21 mouse cellular contexts compared by ENCODE assay signal in genomic region chr16:17745067-17745466, GRCm38 (mm10). TPM values are rescaled to one million over a fixed set of nuclear protein-coding genes. Genes with fewer than 3 reads are reported as not detected.
DNase-seq lines count a peak whose midpoint lies in the region; ATAC-seq and TF ChIP-seq lines count a peak whose summit lies in the region.
"Had no signal": no experiment of that assay in that cellular context is flagged by ENCODE, and none has a peak within 500 bp of the region (broad histone marks: within the 10 kb centered on the region; RNA-seq: fewer than 3 reads in every experiment).

No protein-coding gene starts in this region.

- no peak for TF ChIP-seq RAD21 in MEL (IDR thresholded peaks at IDR 0.05; ENCODE audit: low read depth, low read length)

- H3K27me3 ChIP-seq in intestine, postnatal 0 days (replicated peaks; ENCODE audit: control insufficient read depth, insufficient read depth, low read length): no peaks in the 10 kb centered on the region
- no peaks in the 10 kb centered on the region for H3K27me3 ChIP-seq in intestine, embryonic 15.5 days (replicated peaks)
- no peaks in the 10 kb centered on the region for H3K27me3 ChIP-seq in MEL (ENCODE audit: control insufficient read depth in 1 of 2, insufficient read depth in 2 of 2, low read length in 2 of 2)
- H3K27me3 ChIP-seq in thymus, adult 2 months (ENCODE audit: control insufficient read depth, insufficient read depth, low read length): no peaks in the 10 kb centered on the region
- H3K27me3 ChIP-seq: embryonic facial prominence, embryonic 13.5 days; embryonic facial prominence, embryonic 15.5 days; Patski had no signal

- H3K36me3 ChIP-seq in intestine, postnatal 0 days (ENCODE audit: control insufficient read depth, insufficient read depth): no peaks in the 10 kb centered on the region
- H3K36me3 ChIP-seq in intestine, embryonic 15.5 days: no peaks in the 10 kb centered on the region
- H3K36me3 ChIP-seq in MEL (ENCODE audit: control insufficient read depth in 1 of 2, insufficient read depth in 2 of 2, low read length in 2 of 2): peaks cover 0 to 17% of the 10 kb centered on the region in 2 experiments; a peak in 2 of 4 replicates
- no peaks in the 10 kb centered on the region for H3K36me3 ChIP-seq in thymus, adult 2 months (ENCODE audit: control insufficient read depth, insufficient read depth, low read length)
- H3K36me3 ChIP-seq: embryonic facial prominence, embryonic 13.5 days; embryonic facial prominence, embryonic 15.5 days; forebrain, embryonic 10.5 days; forebrain, embryonic 12.5 days; G1E had no signal

- no peaks in the 10 kb centered on the region for H3K9me3 ChIP-seq in intestine, postnatal 0 days (ENCODE audit: control insufficient read depth)
- H3K9me3 ChIP-seq in intestine, embryonic 15.5 days: no peaks in the 10 kb centered on the region
- H3K9me3 ChIP-seq in MEL (replicated peaks; ENCODE audit: insufficient read depth, low read length): no peaks in the 10 kb centered on the region
- H3K9me3 ChIP-seq: embryonic facial prominence, embryonic 15.5 days; forebrain, embryonic 12.5 days had no signal

- 62% methylated on average over 2 of the region's 2 CpGs for WGBS in intestine, postnatal 0 days
- 79% methylated on average over 2 of the region's 2 CpGs for WGBS in intestine, embryonic 15.5 days
- WGBS in thymus, adult 2 months: 94% methylated on average over 2 of the region's 2 CpGs

- H3K9ac ChIP-seq in intestine, postnatal 0 days (ENCODE audit: low read depth, low read length): no peak overlapping the region
- H3K9ac ChIP-seq in intestine, embryonic 15.5 days: no peak overlapping the region
- no peak overlapping the region for H3K9ac ChIP-seq in MEL (ENCODE audit: control insufficient read depth, low read depth, low read length, poor library complexity, severe bottlenecking)
- H3K9ac ChIP-seq: embryonic facial prominence, embryonic 13.5 days; embryonic facial prominence, embryonic 15.5 days; forebrain, embryonic 12.5 days had no signal

- H3K79me2 ChIP-seq in MEL (ENCODE audit: control insufficient read depth, insufficient read depth, low read length, poor library complexity): no peaks in the 10 kb centered on the region

- DNase-seq in 416B (ENCODE audit: low read depth): peak; percentile 56
- DNase-seq in MEL (ENCODE audit: low read depth, low spot score): peak; percentile 41
- DNase-seq in liver: no peak
- no peak for DNase-seq in thymus, adult 2 months
- DNase-seq: adrenal gland, adult 2 months; cerebellum, adult 8-10 months; cerebellum, adult 9-11 months had no signal

- no peak overlapping the region for H3K27ac ChIP-seq in intestine, postnatal 0 days (ENCODE audit: low read depth, low read length)
- no peak overlapping the region for H3K27ac ChIP-seq in intestine, embryonic 15.5 days
- H3K27ac ChIP-seq in MEL (ENCODE audit: control insufficient read depth, low read depth, low read length): no peak overlapping the region
- H3K27ac ChIP-seq in thymus, adult 2 months (ENCODE audit: control insufficient read depth, insufficient read depth, low read length): no peak overlapping the region
- H3K27ac ChIP-seq: embryonic facial prominence, embryonic 13.5 days; embryonic facial prominence, embryonic 15.5 days; forebrain, embryonic 10.5 days; forebrain, embryonic 12.5 days had no signal

- H3K4me1 ChIP-seq in intestine, postnatal 0 days (replicated peaks; ENCODE audit: control insufficient read depth, insufficient read depth, low read length): no peaks in the 10 kb centered on the region
- peaks cover 4% of the 10 kb centered on the region; the same call in 1 of the 2 replicates for H3K4me1 ChIP-seq in intestine, embryonic 15.5 days (replicated peaks)
- peaks cover 0 to 16% of the 10 kb centered on the region in 2 experiments; a peak in 3 of 4 replicates for H3K4me1 ChIP-seq in MEL (ENCODE audit: control insufficient read depth in 1 of 2, insufficient read depth in 2 of 2, low read length in 2 of 2)
- no peaks in the 10 kb centered on the region for H3K4me1 ChIP-seq in thymus, adult 2 months (replicated peaks; ENCODE audit: control insufficient read depth, insufficient read depth, low read length)
- H3K4me1 ChIP-seq: embryonic facial prominence, embryonic 13.5 days; forebrain, embryonic 10.5 days; forebrain, embryonic 12.5 days had no signal

- TF ChIP-seq POLR2A in MEL (IDR thresholded peaks at IDR 0.05; ENCODE audit: control insufficient read depth in 1 of 2, insufficient read depth in 1 of 2, low read depth in 1 of 2, low read length in 2 of 2, poor library complexity in 1 of 2): no peak
- TF ChIP-seq POLR2A in thymus, adult 2 months (IDR thresholded peaks at IDR 0.05; ENCODE audit: control insufficient read depth, extremely low read depth, insufficient read depth, low read length, poor library complexity): no peak

- H3K4me3 ChIP-seq in intestine, postnatal 0 days (ENCODE audit: low read depth, low read length): no peak overlapping the region
- no peak overlapping the region for H3K4me3 ChIP-seq in intestine, embryonic 15.5 days (replicated peaks)
- no peak overlapping the region for H3K4me3 ChIP-seq in MEL (ENCODE audit: control insufficient read depth in 1 of 2, insufficient read depth in 1 of 2, low read depth in 2 of 2, low read length in 2 of 2)
- no peak overlapping the region for H3K4me3 ChIP-seq in thymus, adult 2 months (ENCODE audit: control insufficient read depth, insufficient read depth, low read length)
- H3K4me3 ChIP-seq: embryonic facial prominence, embryonic 13.5 days; embryonic facial prominence, embryonic 15.5 days; erythroblast, embryonic 14.5 days; forebrain, embryonic 10.5 days; forebrain, embryonic 12.5 days had no signal

- TF ChIP-seq CTCF in intestine, postnatal 0 days (IDR thresholded peaks at IDR 0.05; ENCODE audit: low read depth): no peak
- TF ChIP-seq CTCF in MEL (IDR thresholded peaks at IDR 0.05 in 2 of 3, conservative IDR thresholded peaks at IDR 0.05 in 1 of 3; ENCODE audit: control insufficient read depth in 1 of 3, insufficient read depth in 1 of 3, low read depth in 2 of 3, low read length in 3 of 3, poor library complexity in 1 of 3, severe bottlenecking in 1 of 3): no peak
- no peak for TF ChIP-seq CTCF in thymus, adult 2 months (IDR thresholded peaks at IDR 0.05; ENCODE audit: borderline replicate concordance, control insufficient read depth, extremely low read depth, insufficient read depth, low read length, poor library complexity)

- ATAC-seq in intestine, postnatal 0 days: peak; percentile 43; the same call in 1 of the 2 replicates
- no peak for ATAC-seq in intestine, embryonic 15.5 days
- no peak for ATAC-seq in inflammation-experienced regulatory T-cells, adult 6 months
- ATAC-seq: forebrain, embryonic 16.5 days; Patski had no signal

- H3K4me2 ChIP-seq in intestine, postnatal 0 days (replicated peaks; ENCODE audit: low read depth): no peak overlapping the region
- no peak overlapping the region for H3K4me2 ChIP-seq in intestine, embryonic 15.5 days (replicated peaks)
- H3K4me2 ChIP-seq: embryonic facial prominence, embryonic 13.5 days; embryonic facial prominence, embryonic 15.5 days; forebrain, embryonic 12.5 days had no signal

- no peak for TF ChIP-seq EP300 in MEL (IDR thresholded peaks at IDR 0.05; ENCODE audit: low read depth in 1 of 2, low read length in 2 of 2)

TF ChIP-seq in MEL, 35 proteins besides CTCF, POLR2A, EP300 and RAD21:
- TF ChIP-seq MXI1 (IDR thresholded peaks at IDR 0.05; ENCODE audit: low read depth, low read length): peak; percentile 40; the same call in 1 of the 2 replicates
- TF ChIP-seq BHLHE40 (IDR thresholded peaks at IDR 0.05; ENCODE audit: borderline replicate concordance, low read depth, low read length): no peak

RNA-seq across cellular contexts. Expression of gene Med15, which starts 12.4 kb away (rescaled TPM):
- polyA plus RNA-seq in intestine, postnatal 0 days (2015; fragmentation: Nextera tagmentation; extraction: Ambion mirVana): 26.6 TPM in 2 replicates
- polyA plus RNA-seq in intestine, embryonic 15.5 days (2015; fragmentation: Nextera tagmentation; extraction: Ambion mirVana): 38.0 and 43.0 TPM in 2 replicates
- total RNA-seq in MEL (2012; rRNA removed): 25.9 and 27.6 TPM in 2 replicates
- 10 to 100 TPM in 1 of 2 experiments, not detected in 1; 62.0 TPM for polyA plus RNA-seq in MEL (2012; ENCODE audit: insufficient read depth in 1 of 2, insufficient read length in 2 of 2, low read depth in 1 of 2, low replicate concordance in 2 of 2, missing spikeins in 1 of 2)
- 100 to 1,000 TPM in 1 of 3 experiments, 10 to 100 TPM in 2; 69.3 to 109 (median 71.8) TPM for polyA plus RNA-seq in inflammation-experienced regulatory T-cells, adult 6 months (2017; shearing (Covaris generic))
- 286 and 308 TPM in 2 replicates for polyA plus RNA-seq in thymus, adult 2 months (2012; rRNA removed)

RNA-seq across cellular contexts. Expression of gene Klhl22, which starts 14.4 kb away (rescaled TPM):
- 29.0 and 29.9 TPM in 2 replicates for polyA plus RNA-seq in intestine, postnatal 0 days (2015; fragmentation: Nextera tagmentation; extraction: Ambion mirVana)
- 52.3 and 55.6 TPM in 2 replicates for polyA plus RNA-seq in intestine, embryonic 15.5 days (2015; fragmentation: Nextera tagmentation; extraction: Ambion mirVana)
- total RNA-seq in MEL (2012; rRNA removed): 93.6 and 97.0 TPM in 2 replicates
- 100 to 1,000 TPM in 1 of 2 experiments, 10 to 100 TPM in 1; 82.4 to 191 TPM for polyA plus RNA-seq in MEL (2012; ENCODE audit: insufficient read depth in 1 of 2, insufficient read length in 2 of 2, low read depth in 1 of 2, low replicate concordance in 2 of 2, missing spikeins in 1 of 2)
- polyA plus RNA-seq in inflammation-experienced regulatory T-cells, adult 6 months (2017; shearing (Covaris generic)): 10 to 100 TPM; 11.8 to 28.7 (median 13.4) TPM
- 72.7 and 75.1 TPM in 2 replicates for polyA plus RNA-seq in thymus, adult 2 months (2012; rRNA removed)
- total RNA-seq: CH12.LX had no signal
- polyA plus RNA-seq: G1E had no signal

RNA-seq across cellular contexts. Expression of gene Scarf2, which starts 52.0 kb away (rescaled TPM):
- 6.3 and 6.9 TPM in 2 replicates for polyA plus RNA-seq in intestine, postnatal 0 days (2015; fragmentation: Nextera tagmentation; extraction: Ambion mirVana)
- 11.5 and 11.7 TPM in 2 replicates for polyA plus RNA-seq in intestine, embryonic 15.5 days (2015; fragmentation: Nextera tagmentation; extraction: Ambion mirVana)
- 0.62 TPM in 2 replicates for total RNA-seq in MEL (2012; rRNA removed)
- polyA plus RNA-seq in MEL (2012; ENCODE audit: insufficient read depth in 1 of 2, insufficient read length in 2 of 2, low read depth in 1 of 2, low replicate concordance in 2 of 2, missing spikeins in 1 of 2): 1 to 10 TPM in 1 of 2 experiments, not detected in 1; 1.2 TPM
- not detected for polyA plus RNA-seq in inflammation-experienced regulatory T-cells, adult 6 months (2017; shearing (Covaris generic))
- polyA plus RNA-seq in thymus, adult 2 months (2012; rRNA removed): 41.0 and 41.2 TPM in 2 replicates
- total RNA-seq: CH12.LX; common myeloid progenitor, adult 5-6 weeks; G1E had no signal
- polyA plus RNA-seq: CD4-positive, CD25-positive, alpha-beta regulatory T cell, adult 4 months; G1E had no signal

Comparison
In these comparisons a context has a peak if more than half of its experiments do, and no peak if none do; other contexts are left out.
1. DNase-seq: peak in 416B (single experiment) and MEL (single experiment); none in liver (single experiment) and thymus, adult 2 months (single experiment).